Mouse (Mus musculus): ENCODE data around the gene Vps18. TPM values are rescaled to one million over a fixed set of nuclear protein-coding genes. Genes with fewer than 3 reads are reported as not detected.

Vps18 gene
- polyA plus RNA-seq, 1 experiment = 15.9 TPM

DNA sequence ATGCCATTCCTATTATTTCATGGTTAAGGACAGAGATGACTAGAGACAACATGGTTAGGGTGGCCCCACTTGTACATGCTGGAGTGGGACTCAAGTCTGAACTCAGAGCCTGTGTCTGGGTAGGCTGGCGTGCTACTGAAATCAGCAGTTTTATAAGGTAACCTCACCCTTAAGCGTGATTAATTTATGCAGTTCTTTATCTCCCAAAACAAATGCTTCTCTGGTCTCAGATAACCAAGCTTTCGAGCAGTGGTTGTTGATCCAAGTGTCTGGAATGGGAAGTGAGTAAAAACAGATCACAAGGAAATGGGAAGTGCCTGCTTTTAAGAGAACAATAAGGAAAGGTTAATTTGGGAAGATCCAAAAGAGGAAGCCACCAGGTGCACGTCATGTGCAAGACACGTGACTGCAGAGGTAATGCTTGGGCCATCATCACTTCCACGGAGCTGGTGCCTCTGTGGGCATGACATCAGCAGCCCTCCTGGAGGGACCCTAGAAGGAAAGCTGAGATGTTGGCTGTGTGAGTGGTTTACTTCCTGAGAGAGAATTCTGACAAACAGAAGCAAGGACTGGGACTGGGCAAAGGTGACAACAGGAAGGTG lies 56.1 kb downstream of the Vps18 start:
- no peak for DNase-seq (ENCODE audit: low spot score)

Other genes with a start within 250 kb of the Vps18 start
- gene Knl1, start 241.6 kb upstream of the Vps18 start, polyA plus RNA-seq (2012; rRNA removed) = 0.22 and 0.37 TPM in 2 replicates
- 1.6 and 2.5 TPM in 2 replicates for gene Rad51, start 175.9 kb upstream of the Vps18 start, polyA plus RNA-seq (2012; rRNA removed)
- gene Rmdn3, start 131.7 kb upstream of the Vps18 start, polyA plus RNA-seq (2012; rRNA removed) = 27.0 and 27.9 TPM in 2 replicates
- gene Gchfr, start 121.0 kb upstream of the Vps18 start, polyA plus RNA-seq (2012; rRNA removed) = 0.54 and 0.80 TPM in 2 replicates
- gene Gm14137, start 114.2 kb upstream of the Vps18 start, polyA plus RNA-seq (2012; rRNA removed) = not detected in 2 replicates
- gene Zfyve19, start 80.1 kb upstream of the Vps18 start, polyA plus RNA-seq (2012; rRNA removed) = 49.1 and 55.7 TPM in 2 replicates
- 30.1 and 32.4 TPM in 2 replicates for gene Dnajc17, start 79.9 kb upstream of the Vps18 start, polyA plus RNA-seq (2012; rRNA removed)
- gene Ppp1r14d, start 58.8 kb upstream of the Vps18 start, polyA plus RNA-seq (2012; rRNA removed) = 0.72 and 1.4 TPM in 2 replicates
- gene Spint1, start 51.4 kb upstream of the Vps18 start, polyA plus RNA-seq (2012; rRNA removed) = 157 and 160 TPM in 2 replicates
- 31.2 and 34.1 TPM in 2 replicates for gene Rhov, start 17.5 kb upstream of the Vps18 start, polyA plus RNA-seq (2012; rRNA removed)
- gene Dll4, start 37.0 kb downstream of the Vps18 start, polyA plus RNA-seq (2012; rRNA removed) = 5.5 and 6.4 TPM in 2 replicates
- gene Chac1, start 62.5 kb downstream of the Vps18 start, polyA plus RNA-seq (2012; rRNA removed) = 1.4 and 1.5 TPM in 2 replicates
- 11.1 and 13.1 TPM in 2 replicates for gene Ino80, start 188.9 kb downstream of the Vps18 start, polyA plus RNA-seq (2012; rRNA removed)